Mouse (Mus musculus) thymus, adult 2 months (tissue): ENCODE results near the gene Robo2. TPM values are rescaled to one million over a fixed set of nuclear protein-coding genes. Genes with fewer than 3 reads are reported as not detected.

Experiments
- DNase-seq: peaks from one replicate; pipeline ENCODE4 v3.0.0; 2021
- H3K27ac ChIP-seq: fragments of 200-500 bp; 2 replicates; pipeline ENCODE4 v1.5.1; 2012; ENCODE audit warnings: low read length, control low read depth; ENCODE audit not compliant: control insufficient read depth, insufficient read depth
- H3K27me3 ChIP-seq: fragments of 200-500 bp; 2 replicates; pipeline ENCODE4 v1.6.1; 2012; ENCODE audit warnings: mild to moderate bottlenecking, low read length, moderate library complexity, mixed read lengths; ENCODE audit not compliant: control insufficient read depth, insufficient read depth
- H3K36me3 ChIP-seq: fragments of 200-500 bp; 2 replicates; pipeline ENCODE4 v1.6.1; 2012; ENCODE audit warnings: mild to moderate bottlenecking, low read length, moderate library complexity; ENCODE audit not compliant: control insufficient read depth, insufficient read depth
- H3K4me1 ChIP-seq: fragments of 200-500 bp; replicated peaks from 2 replicates; pipeline ENCODE4 v1.6.1; 2012; ENCODE audit warnings: low read length; ENCODE audit not compliant: control insufficient read depth, insufficient read depth
- H3K4me3 ChIP-seq: fragments of 200-500 bp; 2 replicates; pipeline ENCODE4 v1.5.1; 2012; ENCODE audit warnings: mild to moderate bottlenecking, low read length, control low read depth, moderate library complexity; ENCODE audit not compliant: control insufficient read depth, insufficient read depth
- CTCF ChIP-seq: fragments of 200-500 bp; IDR thresholded peaks from 2 replicates; pipeline ENCODE4 v1.5.1; 2012; ENCODE audit warnings: mild to moderate bottlenecking, control low read depth, low read length, moderate library complexity, borderline replicate concordance; ENCODE audit not compliant: control insufficient read depth, poor library complexity, insufficient read depth; ENCODE audit errors: extremely low read depth
- POLR2A ChIP-seq: fragments of 200-500 bp; IDR thresholded peaks from 2 replicates; pipeline ENCODE4 v1.6.1; 2012; ENCODE audit warnings: mild to moderate bottlenecking, low read length, control low read depth, moderate library complexity; ENCODE audit not compliant: control insufficient read depth, poor library complexity, insufficient read depth; ENCODE audit errors: extremely low read depth
- WGBS: fragments of 180-500 bp; shearing (Covaris S2); methylation state at CpG from one replicate; pipeline ENCODE4 v1.1.7; 2018; 5-methylcytosine and 5-hydroxymethylcytosine counted together
- polyA plus RNA-seq: library from polyadenylated mRNA; depleted of rRNA; stranded (reverse); fragments of >200 nt; gene quantifications from 2 replicates; pipeline ENCODE4 v1.2.3, GENCODE M21; 2012

The Robo2 gene
- polyA plus RNA-seq, 1 experiment, result 2.2 TPM

GRCm38 (mm10) chr16:73927481-73927880 is 484.1 kb downstream of the Robo2 start:
- TF ChIP-seq CTCF (no peak), POLR2A (no peak)
- 95% methylated on average over 3 of the region's 3 CpGs for WGBS
- no peaks in the 10 kb centered on the region for H3K27me3 ChIP-seq
- no peaks in the 10 kb centered on the region for H3K36me3 ChIP-seq
- no peak overlapping the region for H3K27ac ChIP-seq
- no peaks in the 10 kb centered on the region for H3K4me1 ChIP-seq
- H3K4me3 ChIP-seq, result no peak overlapping the region
- DNase-seq, result no peak

DNA sequence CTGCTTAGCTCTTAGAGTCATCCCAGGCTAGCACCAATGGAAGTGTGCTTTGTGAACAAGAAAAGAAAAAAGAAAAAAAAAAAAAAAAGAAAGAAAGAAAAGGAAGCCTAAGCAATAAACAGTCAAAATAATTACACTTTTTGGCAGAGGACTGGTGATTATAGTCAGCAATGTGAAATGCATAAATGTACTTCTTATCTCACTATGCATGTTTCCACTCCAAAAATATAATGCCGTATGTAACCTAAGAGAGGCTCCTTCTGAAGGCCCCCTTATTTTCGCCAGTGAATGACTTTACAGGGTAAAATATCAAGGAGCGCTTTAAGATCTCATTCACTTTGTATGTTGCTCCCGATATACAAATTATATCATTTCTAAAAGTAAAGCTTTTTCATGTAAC is 496.2 kb downstream of the Robo2 start:
- no peak for TF ChIP-seq POLR2A
- no peak for TF ChIP-seq CTCF
- no peak overlapping the region for H3K27ac ChIP-seq

GRCm38 (mm10) chr16:73914936-73915335 is 496.7 kb downstream of the Robo2 start:
- H3K27ac ChIP-seq, result no peak overlapping the region
- TF ChIP-seq CTCF (no peak), POLR2A (no peak)
- no peak for DNase-seq
- no peaks in the 10 kb centered on the region for H3K36me3 ChIP-seq
- no peaks in the 10 kb centered on the region for H3K27me3 ChIP-seq
- WGBS, result 64% methylated on average over 4 of the region's 4 CpGs
- H3K4me3 ChIP-seq, result no peak overlapping the region
- H3K4me1 ChIP-seq, result no peaks in the 10 kb centered on the region

More for the DNA sequence above, 496.2 kb downstream of the Robo2 start:
- Histone ChIP-seq H3K36me3 (no peaks in the 10 kb centered on the region), H3K27me3 (no peaks in the 10 kb centered on the region), H3K4me3 (no peak overlapping the region), H3K4me1 (no peaks in the 10 kb centered on the region)
- DNase-seq, result no peak
- WGBS, result 76% methylated on average over 4 of the region's 4 CpGs

- no peak overlapping the region for H3K4me3 ChIP-seq
- H3K36me3 ChIP-seq, result no peaks in the 10 kb centered on the region
- 77% methylated on average over 11 of the region's 11 CpGs for WGBS
Measured at GRCm38 (mm10) chr16:73908504-73908903, 503.1 kb downstream of the Robo2 start.

DNA sequence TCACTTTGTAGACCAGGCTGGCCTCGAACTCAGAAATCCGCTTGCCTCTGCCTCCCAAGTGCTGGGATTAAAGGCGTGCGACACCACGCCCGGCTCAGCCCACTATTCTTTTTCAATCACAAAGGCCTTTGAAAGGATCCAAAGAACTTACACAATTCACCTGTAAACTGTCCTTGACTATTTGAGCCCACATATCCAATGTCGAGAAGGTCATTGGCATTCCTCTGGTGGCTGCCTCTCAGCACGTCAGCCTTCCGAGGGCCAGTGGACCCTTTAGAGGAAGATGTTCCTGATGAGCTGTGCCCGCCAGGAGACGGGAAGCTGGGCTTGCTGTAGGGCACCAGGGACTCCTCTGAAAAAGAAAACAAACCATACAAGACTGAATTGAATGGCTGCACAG is 514.8 kb downstream of the Robo2 start:
- H3K27me3 ChIP-seq, result no peaks in the 10 kb centered on the region
- no peak for TF ChIP-seq POLR2A
- TF ChIP-seq CTCF, result no peak
- WGBS, result 97% methylated on average over 11 of the region's 11 CpGs
- no peaks in the 10 kb centered on the region for H3K4me1 ChIP-seq
- H3K27ac ChIP-seq, result no peak overlapping the region
- H3K36me3 ChIP-seq, result no peaks in the 10 kb centered on the region
- no peak overlapping the region for H3K4me3 ChIP-seq
- DNase-seq, result no peak

More at GRCm38 (mm10) chr16:73908504-73908903, 503.1 kb downstream of the Robo2 start:
- no peaks in the 10 kb centered on the region for H3K4me1 ChIP-seq
- no peak for TF ChIP-seq CTCF
- no peak for TF ChIP-seq POLR2A
- no peak overlapping the region for H3K27ac ChIP-seq
- no peak for DNase-seq
- H3K27me3 ChIP-seq, result no peaks in the 10 kb centered on the region

- no peak for DNase-seq
- H3K36me3 ChIP-seq, result no peaks in the 10 kb centered on the region
- H3K27ac ChIP-seq, result no peak overlapping the region
- no peaks in the 10 kb centered on the region for H3K27me3 ChIP-seq
- TF ChIP-seq POLR2A (no peak), CTCF (no peak)
- WGBS, result 96% methylated on average over 1 of the region's 1 CpGs
- H3K4me1 ChIP-seq, result no peaks in the 10 kb centered on the region
- H3K4me3 ChIP-seq, result no peak overlapping the region
Measured at GRCm38 (mm10) chr16:73881911-73882310, 529.7 kb downstream of the Robo2 start.

DNA sequence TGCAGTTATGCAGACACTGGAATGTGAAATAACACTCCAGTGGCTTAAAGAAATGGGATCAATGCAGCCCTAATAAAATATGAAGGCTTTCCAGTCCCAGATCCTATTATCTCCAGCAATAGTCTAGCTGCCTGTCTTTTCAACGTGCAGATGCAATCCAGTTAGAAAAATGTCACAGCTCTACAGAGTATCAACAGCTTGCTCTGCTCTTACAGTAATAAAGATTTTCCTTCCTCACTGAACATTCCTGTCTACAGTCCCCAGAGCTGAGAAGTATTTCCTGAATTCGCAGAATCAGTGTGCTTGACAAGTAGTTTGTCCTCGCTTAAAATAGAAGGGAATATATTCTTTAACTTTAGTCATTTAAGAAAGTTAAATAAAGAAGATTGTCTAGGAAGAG is 533.7 kb downstream of the Robo2 start:
- DNase-seq, result no peak
- no peak for TF ChIP-seq CTCF
- no peak for TF ChIP-seq POLR2A
- Histone ChIP-seq H3K4me1 (no peaks in the 10 kb centered on the region), H3K27me3 (no peaks in the 10 kb centered on the region), H3K36me3 (no peaks in the 10 kb centered on the region), H3K4me3 (no peak overlapping the region), H3K27ac (no peak overlapping the region)
- 81% methylated on average over 3 of the region's 3 CpGs for WGBS
